Mouse (Mus musculus) stomach, postnatal 0 days (tissue): ENCODE measurements around the gene Krtap10-10.

Experiments used
- CTCF ChIP-seq: IDR thresholded peaks from 2 replicates; pipeline ENCODE4 v1.5.1; 2016; ENCODE audit warnings: antibody characterized with exemption, low read depth, mild to moderate bottlenecking, moderate library complexity
- EP300 ChIP-seq: optimal IDR thresholded peaks from 2 replicates; pipeline ENCODE3; 2016; ENCODE audit warnings: antibody characterized with exemption

GRCm38 (mm10) chr10:77794976-77795375 is 40.8 kb upstream of the Krtap10-10 start, which contains the start of gene Gm9639:
- TF ChIP-seq CTCF (no peak), EP300 (no peak)
